Mouse (Mus musculus): Measurements from ENCODE around the gene Vwa7. TPM values are rescaled to one million over a fixed set of nuclear protein-coding genes. Genes with fewer than 3 reads are reported as not detected.
A peak's percentile ranks its signal among the peaks of the same experiment; 100 is the strongest.

Vwa7 gene
- total and polyA plus RNA-seq, 3 experiments = 9.8 to 10.4 TPM; not detected in 1

GRCm38 (mm10) chr17:35055691-35056495 is 39.5 kb downstream of the Vwa7 start:
- H3K27ac ChIP-seq (ENCODE audit: control insufficient read depth, low read depth, low read length) = no peak overlapping the region; the same call in 1 of the 2 replicates

GRCm38 (mm10) chr17:35057090-35057489 is 40.7 kb downstream of the Vwa7 start:
- Histone ChIP-seq H3K36me3 (ENCODE audit: control insufficient read depth in 1 of 2, insufficient read depth in 2 of 2, low read length in 2 of 2) (peaks cover 16 to 18% of the 10 kb centered on the region in 2 experiments), H3K4me1 (ENCODE audit: control insufficient read depth in 1 of 2, insufficient read depth in 2 of 2, low read length in 2 of 2) (peaks cover 0 to 10% of the 10 kb centered on the region in 2 experiments; a peak in 3 of 4 replicates), H3K9me3 (replicated peaks; ENCODE audit: insufficient read depth, low read length) (no peaks in the 10 kb centered on the region), H3K27ac (ENCODE audit: control insufficient read depth, low read depth, low read length) (no peak overlapping the region), H3K4me3 (ENCODE audit: control insufficient read depth in 1 of 2, insufficient read depth in 1 of 2, low read depth in 2 of 2, low read length in 2 of 2) (no peak overlapping the region), H3K27me3 (ENCODE audit: control insufficient read depth in 1 of 2, insufficient read depth in 2 of 2, low read length in 2 of 2) (no peaks in the 10 kb centered on the region), H3K9ac (ENCODE audit: control insufficient read depth, low read depth, low read length, poor library complexity, severe bottlenecking) (no peak overlapping the region), H3K79me2 (ENCODE audit: control insufficient read depth, insufficient read depth, low read length, poor library complexity) (peaks cover 22% of the 10 kb centered on the region)
- DNase-seq (ENCODE audit: low read depth, low spot score) = peak; percentile 50
- TF ChIP-seq POLR2AphosphoS5 (IDR thresholded peaks at IDR 0.05; ENCODE audit: borderline replicate concordance, low read depth, low read length) = no peak
- peak; percentile 42; the same call in 1 of the 2 replicates for TF ChIP-seq MXI1 (IDR thresholded peaks at IDR 0.05; ENCODE audit: low read depth, low read length)
- TF ChIP-seq BHLHE40 (IDR thresholded peaks at IDR 0.05; ENCODE audit: borderline replicate concordance, low read depth, low read length) = peak; percentile 53; the same call in 1 of the 2 replicates
- no peak for TF ChIP-seq ZC3H11A (IDR thresholded peaks at IDR 0.05; ENCODE audit: low read depth, low read length)
- no peak for TF ChIP-seq CHD1 (IDR thresholded peaks at IDR 0.05; ENCODE audit: low read depth, low read length)
- TF ChIP-seq ZNF384 (IDR thresholded peaks at IDR 0.05; ENCODE audit: low read depth, low read length) = no peak
- peak; percentile 35; the same call in 1 of the 2 replicates for TF ChIP-seq TAL1 (IDR thresholded peaks at IDR 0.05; ENCODE audit: low read length)
- TF ChIP-seq GABPA (IDR thresholded peaks at IDR 0.05; ENCODE audit: low read depth, low read length) = no peak
- TF ChIP-seq SIN3A (IDR thresholded peaks at IDR 0.05; ENCODE audit: low read length) = peak; percentile 59; the same call in 1 of the 2 replicates
- no peak for TF ChIP-seq ZKSCAN1 (IDR thresholded peaks at IDR 0.05; ENCODE audit: low read depth, low read length)
- no peak for TF ChIP-seq MAZ (IDR thresholded peaks at IDR 0.05; ENCODE audit: low read depth, low read length)
- TF ChIP-seq ELF1 (IDR thresholded peaks at IDR 0.05; ENCODE audit: low read depth, low read length) = no peak
- no peak for TF ChIP-seq CHD2 (IDR thresholded peaks at IDR 0.05; ENCODE audit: low read length)
- TF ChIP-seq RCOR1 (IDR thresholded peaks at IDR 0.05; ENCODE audit: low read depth, low read length) = no peak
- TF ChIP-seq TBP (IDR thresholded peaks at IDR 0.05; ENCODE audit: low read depth, low read length) = 0 out of 2 replicates have a peak, but pooled peaks have one; percentile 8
- TF ChIP-seq MYB (IDR thresholded peaks at IDR 0.05; ENCODE audit: low read depth, low read length) = no peak
- no peak for TF ChIP-seq USF2 (IDR thresholded peaks at IDR 0.05; ENCODE audit: borderline replicate concordance in 1 of 2, insufficient read depth in 1 of 2, low read depth in 1 of 2, low read length in 2 of 2)
- TF ChIP-seq SMC3 (IDR thresholded peaks at IDR 0.05; ENCODE audit: low read depth, low read length) = no peak
- no peak for TF ChIP-seq POLR2AphosphoS2 (IDR thresholded peaks at IDR 0.05; ENCODE audit: low read length)
- TF ChIP-seq UBTF (IDR thresholded peaks at IDR 0.05; ENCODE audit: borderline replicate concordance, insufficient read depth, low read depth, low read length) = no peak
- no peak for TF ChIP-seq USF1 (IDR thresholded peaks at IDR 0.05; ENCODE audit: low read depth, low read length)
- no peak for TF ChIP-seq NRF1 (IDR thresholded peaks at IDR 0.05; ENCODE audit: insufficient read depth, low read depth, low read length, poor library complexity, severe bottlenecking)
- no peak for TF ChIP-seq CTCF (IDR thresholded peaks at IDR 0.05 in 2 of 3, conservative IDR thresholded peaks at IDR 0.05 in 1 of 3; ENCODE audit: control insufficient read depth in 1 of 3, insufficient read depth in 1 of 3, low read depth in 2 of 3, low read length in 3 of 3, poor library complexity in 1 of 3, severe bottlenecking in 1 of 3)

More at GRCm38 (mm10) chr17:35055691-35056495, 39.5 kb downstream of the Vwa7 start:
- no peak overlapping the region for H3K9ac ChIP-seq (ENCODE audit: control insufficient read depth, low read depth, low read length, poor library complexity, severe bottlenecking)
- TF ChIP-seq HCFC1 (IDR thresholded peaks at IDR 0.05; ENCODE audit: low read depth, low read length) (no peak), ZC3H11A (IDR thresholded peaks at IDR 0.05; ENCODE audit: low read depth, low read length) (no peak), UBTF (IDR thresholded peaks at IDR 0.05; ENCODE audit: borderline replicate concordance, insufficient read depth, low read depth, low read length) (no peak), SIN3A (IDR thresholded peaks at IDR 0.05; ENCODE audit: low read length) (no peak), RAD21 (IDR thresholded peaks at IDR 0.05; ENCODE audit: low read depth, low read length) (no peak), MAFK (IDR thresholded peaks at IDR 0.05; ENCODE audit: borderline replicate concordance, low read depth, low read length) (no peak), E2F4 (IDR thresholded peaks at IDR 0.05; ENCODE audit: borderline replicate concordance, low read depth, low read length) (no peak), CTCF (IDR thresholded peaks at IDR 0.05 in 2 of 3, conservative IDR thresholded peaks at IDR 0.05 in 1 of 3; ENCODE audit: control insufficient read depth in 1 of 3, insufficient read depth in 1 of 3, low read depth in 2 of 3, low read length in 3 of 3, poor library complexity in 1 of 3, severe bottlenecking in 1 of 3) (no peak), MXI1 (IDR thresholded peaks at IDR 0.05; ENCODE audit: low read depth, low read length) (no peak), CHD1 (IDR thresholded peaks at IDR 0.05; ENCODE audit: low read depth, low read length) (no peak), SMC3 (IDR thresholded peaks at IDR 0.05; ENCODE audit: low read depth, low read length) (no peak), NELFE (IDR thresholded peaks at IDR 0.05; ENCODE audit: low read depth, low read length) (no peak), TBP (IDR thresholded peaks at IDR 0.05; ENCODE audit: low read depth, low read length) (no peak), USF1 (IDR thresholded peaks at IDR 0.05; ENCODE audit: low read depth, low read length) (no peak), MYC (IDR thresholded peaks at IDR 0.05; ENCODE audit: low read depth, low read length) (no peak), TCF12 (IDR thresholded peaks at IDR 0.05; ENCODE audit: low read depth, low read length) (no peak)
- H3K4me3 ChIP-seq (ENCODE audit: control insufficient read depth in 1 of 2, insufficient read depth in 1 of 2, low read depth in 2 of 2, low read length in 2 of 2) = no peak overlapping the region
- DNase-seq (ENCODE audit: low read depth, low spot score) = no peak
- H3K9me3 ChIP-seq (replicated peaks; ENCODE audit: insufficient read depth, low read length) = no peaks in the 10 kb centered on the region
- peaks cover 16 to 20% of the 10 kb centered on the region in 2 experiments for H3K36me3 ChIP-seq (ENCODE audit: control insufficient read depth in 1 of 2, insufficient read depth in 2 of 2, low read length in 2 of 2)
- H3K27me3 ChIP-seq (ENCODE audit: control insufficient read depth in 1 of 2, insufficient read depth in 2 of 2, low read length in 2 of 2) = no peaks in the 10 kb centered on the region
- peaks cover 29% of the 10 kb centered on the region for H3K79me2 ChIP-seq (ENCODE audit: control insufficient read depth, insufficient read depth, low read length, poor library complexity)
- H3K4me1 ChIP-seq (ENCODE audit: control insufficient read depth in 1 of 2, insufficient read depth in 2 of 2, low read length in 2 of 2) = peaks cover 0 to 12% of the 10 kb centered on the region in 2 experiments; a peak in 3 of 4 replicates

Measured in MEL (cell line).